Mouse (Mus musculus): ENCODE data around the gene Sned1. TPM values are rescaled to one million over a fixed set of nuclear protein-coding genes. Genes with fewer than 3 reads are reported as not detected.
"Not testable (repeated sequence)": the region's sequence is repeated elsewhere in the genome, so short reads cannot be mapped to it uniquely, and the experiment has no call there.

Gene Sned1
- polyA plus RNA-seq (2011; ENCODE audit: insufficient read length, low read depth, missing spikeins): 21.8 and 35.2 TPM in 2 replicates

DNA sequence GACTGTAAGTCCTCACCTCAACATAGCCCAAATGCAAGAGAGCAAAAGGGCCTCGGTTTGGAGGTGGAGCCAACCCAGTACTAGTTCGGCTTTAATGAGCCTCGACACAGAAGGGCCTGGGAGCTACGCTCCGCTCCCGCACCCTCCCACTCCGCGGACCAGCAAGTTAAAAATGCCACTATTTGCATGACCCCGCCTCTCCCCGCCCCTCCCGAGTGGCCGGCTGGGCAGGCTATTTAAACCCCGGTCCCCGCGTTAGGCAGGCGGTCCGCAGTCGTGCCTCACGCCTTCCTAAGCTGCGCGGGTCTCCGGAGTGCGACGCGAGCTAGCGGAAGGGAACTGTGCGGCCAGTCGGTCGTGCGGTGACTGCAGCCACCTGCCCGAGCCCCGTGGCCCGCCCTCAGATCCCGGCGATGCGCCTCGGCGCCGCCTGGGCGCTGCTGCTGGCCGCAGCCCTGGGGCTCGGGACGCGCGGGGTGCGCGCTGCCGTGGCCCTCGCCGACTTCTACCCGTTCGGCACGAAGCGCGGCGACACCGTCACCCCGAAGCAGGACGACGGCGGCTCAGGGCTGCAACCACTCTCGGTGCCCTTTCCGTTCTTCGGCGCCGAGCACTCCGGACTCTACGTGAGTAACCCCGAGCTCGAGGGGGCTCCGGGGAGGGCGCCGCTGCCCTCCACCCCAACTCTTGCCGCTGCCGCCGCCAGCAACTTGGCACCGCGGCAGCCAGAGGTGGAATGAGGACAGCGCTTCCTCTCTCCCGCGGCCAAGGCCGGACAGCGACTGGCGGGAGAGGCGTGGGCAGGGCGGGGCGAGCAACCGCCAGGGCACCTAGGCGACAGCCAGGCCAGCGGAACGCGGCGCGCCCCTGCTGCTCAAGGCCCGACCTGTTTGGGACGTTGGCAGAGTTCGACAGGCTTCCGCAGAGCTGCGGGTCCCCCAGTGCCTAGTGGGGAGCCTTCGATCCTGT lies at the start of gene Sned1:
Gene Sned1 (plus strand): TSS at position 266 of the 969 bp plus-strand sequence.
- peak within 1 kb of the TSS; percentile 28 for H3K4me3 ChIP-seq (ENCODE audit: insufficient read depth, low read length)
- no peak within 1 kb of the TSS for H3K27ac ChIP-seq (ENCODE audit: insufficient read depth, low read length)
- TF ChIP-seq CTCF (IDR thresholded peaks at IDR 0.05; ENCODE audit: borderline replicate concordance, insufficient read depth, low read length) (no peak), POLR2A (IDR thresholded peaks at IDR 0.05; ENCODE audit: low read depth, low read length) (peak; percentile 99)
- no peaks in the 10 kb centered on the region for H3K4me1 ChIP-seq (ENCODE audit: control insufficient read depth, insufficient read depth, low read length)

DNA sequence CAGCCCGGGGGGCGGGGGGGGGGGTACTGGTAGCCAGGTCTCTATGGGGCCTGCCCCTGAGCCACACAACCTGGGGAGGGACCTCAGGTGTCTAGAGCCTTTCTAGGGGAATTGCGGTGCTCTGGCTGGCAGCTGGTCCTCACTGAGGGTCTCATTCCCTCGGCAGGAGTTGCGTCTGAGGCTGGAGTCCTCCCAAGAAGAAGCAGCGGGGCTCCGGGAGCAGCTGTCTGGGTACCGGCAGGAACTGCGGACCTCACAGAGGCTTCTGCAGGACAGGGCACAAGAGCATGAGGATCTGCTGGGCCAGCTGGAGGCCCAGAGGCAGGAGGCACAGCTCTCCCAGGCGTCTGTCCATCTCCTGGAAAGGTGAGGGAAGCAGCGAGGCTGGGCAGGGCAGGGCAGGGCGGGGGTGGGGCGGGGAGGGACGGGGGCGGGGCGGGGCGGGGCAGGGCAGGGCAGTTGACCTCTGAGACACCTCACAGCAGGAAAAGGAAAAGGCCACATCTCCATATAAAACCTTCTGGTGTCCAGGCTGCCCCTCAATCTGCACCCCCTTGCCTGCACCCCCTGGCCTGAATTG lies 44.8 kb upstream of the Sned1 start:
- no peak for TF ChIP-seq POLR2A (IDR thresholded peaks at IDR 0.05; ENCODE audit: low read depth, low read length)
- no peak for TF ChIP-seq CTCF (IDR thresholded peaks at IDR 0.05; ENCODE audit: borderline replicate concordance, insufficient read depth, low read length)
- Histone ChIP-seq H3K4me1 (ENCODE audit: control insufficient read depth, insufficient read depth, low read length) (no peaks in the 10 kb centered on the region; the same call in 1 of the 2 replicates), H3K27ac (ENCODE audit: insufficient read depth, low read length) (no peak overlapping the region), H3K4me3 (ENCODE audit: insufficient read depth, low read length) (no peak overlapping the region)

DNA sequence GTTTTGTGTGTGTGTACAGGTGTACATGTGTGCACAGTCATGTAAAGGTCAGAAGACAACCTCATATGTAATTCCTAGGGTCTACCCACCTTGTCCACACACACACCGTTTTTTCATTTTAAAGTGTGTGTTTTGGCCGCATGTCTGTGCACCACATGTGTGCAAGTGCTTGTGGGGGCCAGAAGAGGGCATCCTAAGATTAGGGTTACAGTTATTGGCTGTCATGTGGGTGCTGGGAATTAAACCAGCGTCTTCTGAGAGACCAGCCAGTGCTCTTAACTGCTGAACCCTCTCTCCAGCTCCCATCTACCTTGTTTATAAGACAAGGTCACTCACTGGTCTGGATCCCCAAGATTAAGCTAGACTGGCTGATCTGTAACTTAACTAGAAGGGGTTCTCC lies 40.7 kb upstream of the Sned1 start:
- Histone ChIP-seq H3K4me3 (ENCODE audit: insufficient read depth, low read length) (no peak overlapping the region), H3K4me1 (ENCODE audit: control insufficient read depth, insufficient read depth, low read length) (no peaks in the 10 kb centered on the region), H3K27ac (ENCODE audit: insufficient read depth, low read length) (no peak overlapping the region)
- TF ChIP-seq CTCF (IDR thresholded peaks at IDR 0.05; ENCODE audit: borderline replicate concordance, insufficient read depth, low read length) (no peak), POLR2A (IDR thresholded peaks at IDR 0.05; ENCODE audit: low read depth, low read length) (no peak)

DNA sequence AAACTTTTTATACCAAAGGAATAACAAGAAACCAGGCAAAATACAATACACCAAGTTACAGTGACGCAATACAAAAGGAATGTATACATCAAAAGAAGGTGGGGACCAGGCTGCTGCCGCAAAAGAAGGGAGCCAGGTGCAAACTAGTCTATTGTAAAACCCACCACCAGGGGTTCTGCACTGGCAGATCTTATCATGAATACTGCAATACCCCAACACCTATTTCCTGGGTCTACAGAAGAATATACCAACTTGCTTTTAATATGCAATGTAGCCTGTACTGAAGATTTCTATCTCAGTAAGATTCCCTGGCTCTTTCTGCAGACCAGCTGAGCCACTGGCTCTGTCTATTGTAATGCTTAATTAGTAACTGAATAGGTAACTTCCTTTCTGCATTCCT lies 38.2 kb upstream of the Sned1 start:
- H3K27ac ChIP-seq (ENCODE audit: insufficient read depth, low read length); H3K4me3 ChIP-seq (ENCODE audit: insufficient read depth, low read length); H3K4me1 ChIP-seq (ENCODE audit: control insufficient read depth, insufficient read depth, low read length): not testable (repeated sequence)

DNA sequence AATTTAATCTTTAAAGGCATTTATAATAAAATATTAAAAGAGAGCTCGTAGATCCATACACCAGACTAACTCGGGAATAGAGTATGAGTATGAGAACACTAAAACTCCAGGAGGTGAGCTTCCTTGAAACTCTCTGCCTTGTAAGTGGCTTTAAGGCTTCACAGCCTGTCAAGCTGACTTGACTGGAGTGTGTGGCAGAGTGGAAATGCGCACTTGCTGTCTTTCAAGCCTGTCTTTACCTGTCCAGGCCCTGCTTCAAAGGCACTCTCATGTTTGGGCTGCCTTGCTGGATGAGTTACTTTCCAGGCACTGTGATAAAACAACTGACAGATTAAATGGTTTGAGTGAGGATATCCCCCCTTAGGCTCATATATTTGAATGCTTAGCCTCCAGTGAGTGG lies 37.7 kb upstream of the Sned1 start:
- no peak for TF ChIP-seq POLR2A (IDR thresholded peaks at IDR 0.05; ENCODE audit: low read depth, low read length)
- TF ChIP-seq CTCF (IDR thresholded peaks at IDR 0.05; ENCODE audit: borderline replicate concordance, insufficient read depth, low read length): no peak
- no peak overlapping the region for H3K27ac ChIP-seq (ENCODE audit: insufficient read depth, low read length)
- no peak overlapping the region for H3K4me3 ChIP-seq (ENCODE audit: insufficient read depth, low read length)
- H3K4me1 ChIP-seq (ENCODE audit: control insufficient read depth, insufficient read depth, low read length): no peaks in the 10 kb centered on the region

DNA sequence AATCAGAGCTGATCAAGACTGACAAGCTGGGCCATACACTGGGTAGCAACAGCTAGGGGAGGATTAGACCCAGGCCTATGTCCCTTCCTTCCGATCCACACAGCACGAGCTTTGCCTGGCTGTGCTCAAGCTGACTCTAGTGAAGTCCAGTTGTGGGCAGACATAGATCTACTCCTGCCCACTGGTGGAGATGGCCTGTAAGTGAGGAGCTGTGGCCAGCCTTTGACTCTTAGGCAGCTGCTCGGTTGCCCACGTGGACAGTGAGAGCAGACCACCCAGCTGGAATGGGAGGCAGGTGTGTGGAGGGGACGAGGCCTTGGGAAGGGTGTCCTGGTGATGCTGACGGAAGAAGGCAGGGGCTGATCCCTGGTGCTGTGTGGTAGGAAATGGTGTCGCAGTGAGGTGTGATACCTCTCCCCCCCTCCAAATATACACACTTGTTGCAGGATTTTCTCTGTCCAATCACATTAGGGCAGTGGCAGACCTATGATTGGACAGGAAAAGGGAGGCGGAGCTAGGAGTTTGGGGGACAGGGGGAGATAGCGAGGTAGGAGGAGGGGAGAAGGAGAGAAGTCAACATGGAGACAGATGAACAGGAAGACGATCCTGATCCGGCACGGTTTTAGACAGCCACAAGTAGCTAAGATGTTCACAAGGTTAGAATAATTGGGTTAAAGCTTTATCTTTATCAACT lies 29.2 kb upstream of the Sned1 start:
- H3K4me1 ChIP-seq (ENCODE audit: control insufficient read depth, insufficient read depth, low read length): peaks cover 7% of the 10 kb centered on the region
- no peak for TF ChIP-seq POLR2A (IDR thresholded peaks at IDR 0.05; ENCODE audit: low read depth, low read length)
- TF ChIP-seq CTCF (IDR thresholded peaks at IDR 0.05; ENCODE audit: borderline replicate concordance, insufficient read depth, low read length): no peak
- H3K4me3 ChIP-seq (ENCODE audit: insufficient read depth, low read length): no peak overlapping the region
- H3K27ac ChIP-seq (ENCODE audit: insufficient read depth, low read length): no peak overlapping the region

DNA sequence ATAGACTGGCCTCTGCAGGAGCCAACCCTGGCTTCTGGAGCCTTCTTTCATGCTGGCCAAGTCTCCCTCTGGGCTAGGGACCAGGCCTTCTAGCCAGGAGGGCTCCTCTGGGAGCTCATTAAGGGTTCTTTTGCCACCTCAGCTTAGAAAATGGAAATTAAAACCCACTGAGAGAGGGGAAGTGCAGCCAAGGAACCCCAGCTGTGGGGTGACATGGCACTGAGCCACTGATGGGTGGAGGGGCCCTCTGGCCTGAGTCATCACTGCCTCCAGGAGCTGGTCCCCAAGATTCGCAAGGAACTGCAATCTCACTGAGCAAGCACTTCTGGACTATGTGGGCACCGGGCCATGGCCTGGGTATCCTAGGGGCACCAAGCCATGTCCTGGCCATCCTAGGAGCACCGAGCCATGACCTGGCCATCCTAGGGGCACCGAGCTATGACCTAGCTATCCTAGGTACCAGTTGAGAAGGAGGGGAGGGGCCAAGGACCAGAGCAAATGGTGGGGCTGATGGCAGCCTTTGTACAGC lies 28.0 kb upstream of the Sned1 start:
- Histone ChIP-seq H3K4me1 (ENCODE audit: control insufficient read depth, insufficient read depth, low read length) (peaks cover 10% of the 10 kb centered on the region), H3K4me3 (ENCODE audit: insufficient read depth, low read length) (no peak overlapping the region), H3K27ac (ENCODE audit: insufficient read depth, low read length) (no peak overlapping the region)
- TF ChIP-seq CTCF (IDR thresholded peaks at IDR 0.05; ENCODE audit: borderline replicate concordance, insufficient read depth, low read length) (no peak), POLR2A (IDR thresholded peaks at IDR 0.05; ENCODE audit: low read depth, low read length) (no peak)

DNA sequence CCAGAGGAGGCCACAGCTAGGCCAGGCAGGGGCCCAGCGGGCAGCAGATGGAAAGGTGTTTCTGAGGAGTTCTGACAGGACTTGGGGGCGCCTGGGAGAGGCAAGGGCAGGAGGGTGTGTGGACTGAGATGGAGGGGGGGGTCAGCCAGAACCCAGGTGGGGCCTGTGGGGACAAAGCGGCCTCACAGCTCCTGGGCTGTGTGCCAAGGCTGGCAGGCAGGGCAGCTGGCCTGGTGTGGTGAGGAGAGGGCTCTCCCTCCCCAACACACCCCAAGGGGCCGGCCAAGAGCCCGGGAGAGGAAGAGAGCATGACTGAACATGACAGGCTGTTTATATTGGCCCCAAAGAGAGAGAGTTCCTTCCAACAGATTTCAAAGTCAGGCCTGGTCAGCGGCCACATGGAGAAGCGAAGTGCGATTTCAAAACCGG lies 25.4 kb upstream of the Sned1 start:
- Histone ChIP-seq H3K27ac (ENCODE audit: insufficient read depth, low read length) (peak overlapping the region; percentile 39; the same call in 1 of the 2 replicates), H3K4me3 (ENCODE audit: insufficient read depth, low read length) (no peak overlapping the region), H3K4me1 (ENCODE audit: control insufficient read depth, insufficient read depth, low read length) (peaks cover 10% of the 10 kb centered on the region)
- TF ChIP-seq CTCF (IDR thresholded peaks at IDR 0.05; ENCODE audit: borderline replicate concordance, insufficient read depth, low read length) (no peak), POLR2A (IDR thresholded peaks at IDR 0.05; ENCODE audit: low read depth, low read length) (no peak)

DNA sequence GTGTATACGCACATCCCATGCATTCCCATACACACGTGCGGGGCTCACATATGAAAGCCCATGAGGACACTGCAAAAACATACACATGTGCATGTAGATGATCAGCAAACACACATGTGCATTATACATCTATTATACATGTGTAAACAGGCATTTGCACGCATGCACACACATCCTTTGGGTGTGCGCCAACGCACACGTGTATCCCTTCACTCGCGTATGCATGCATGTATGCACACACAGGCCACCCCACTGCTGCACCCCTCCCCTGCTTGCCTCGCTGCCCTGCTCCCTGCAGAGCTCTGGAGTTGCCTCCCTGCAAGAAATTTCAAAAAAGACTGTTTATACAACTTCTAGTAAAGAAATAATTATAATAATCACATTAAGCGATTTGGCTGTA lies 24.6 kb upstream of the Sned1 start:
- Histone ChIP-seq H3K4me3 (ENCODE audit: insufficient read depth, low read length) (no peak overlapping the region), H3K27ac (ENCODE audit: insufficient read depth, low read length) (peak overlapping the region; percentile 59; the same call in 1 of the 2 replicates), H3K4me1 (ENCODE audit: control insufficient read depth, insufficient read depth, low read length) (peaks cover 10% of the 10 kb centered on the region)
- no peak for TF ChIP-seq POLR2A (IDR thresholded peaks at IDR 0.05; ENCODE audit: low read depth, low read length)
- no peak for TF ChIP-seq CTCF (IDR thresholded peaks at IDR 0.05; ENCODE audit: borderline replicate concordance, insufficient read depth, low read length)
